Mouse (Mus musculus): ENCODE data around the gene Dnmbp.

DNA sequence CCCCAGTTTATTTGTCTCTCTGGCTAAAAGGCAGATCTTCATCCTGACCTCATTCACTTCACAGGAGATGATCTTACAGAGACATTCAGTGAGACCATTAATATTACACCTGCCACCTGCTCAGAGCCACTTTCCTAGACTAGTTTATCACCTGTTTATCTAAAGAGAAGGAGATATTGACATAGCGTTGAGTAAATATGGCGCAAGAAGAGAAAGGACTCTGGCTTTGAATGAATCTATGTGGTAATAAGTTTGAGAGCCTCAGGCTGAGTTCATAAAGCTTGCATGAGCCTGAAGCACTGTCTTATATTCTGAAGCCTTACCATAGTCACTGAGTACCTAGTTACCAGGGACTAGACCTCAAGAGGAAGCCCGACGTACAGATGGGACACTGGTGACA lies 128.6 kb downstream of the Dnmbp start:
- TF ChIP-seq CTCF (IDR thresholded peaks at IDR 0.05; ENCODE audit: low read depth) = no peak
- TF ChIP-seq EP300 (optimal IDR thresholded peaks at IDR 0.05) = no peak
